Mouse (Mus musculus) neural tube, embryonic 11.5 days (tissue): ENCODE data around the gene Scd4. TPM values are rescaled to one million over a fixed set of nuclear protein-coding genes. Genes with fewer than 3 reads are reported as not detected.

Experiments
- ATAC-seq: fragments of 200-750 bp; cut with Nextera tagmentation; 2 replicates; pipeline ENCODE4 v1.8.0; 2017; ENCODE audit warnings: moderate number of reproducible peaks, mild to moderate bottlenecking, moderate TSS enrichment, moderate library complexity; ENCODE audit not compliant: insufficient read depth, low FRiP score, low TSS enrichment
- DNase-seq: peaks from one replicate; pipeline ENCODE4 v3.0.0-alpha.2; 2015; ENCODE audit warnings: low spot score
- H3K27ac ChIP-seq: fragments of 300-500 bp; sonication (generic); 2 replicates; pipeline ENCODE4 v1.5.1; 2014; ENCODE audit warnings: low read depth, mild to moderate bottlenecking, low read length
- H3K27me3 ChIP-seq: fragments of 300-500 bp; sonication (generic); 2 replicates; pipeline ENCODE4 v1.6.1; 2014; ENCODE audit warnings: mild to moderate bottlenecking, low read length, mixed read lengths; ENCODE audit not compliant: control insufficient read depth, insufficient read depth
- H3K36me3 ChIP-seq: fragments of 300-500 bp; sonication (generic); 2 replicates; pipeline ENCODE4 v1.6.1; 2014; ENCODE audit warnings: mild to moderate bottlenecking, low read length, moderate library complexity, mixed read lengths; ENCODE audit not compliant: control insufficient read depth, insufficient read depth
- H3K4me1 ChIP-seq: fragments of 300-500 bp; sonication (generic); 2 replicates; pipeline ENCODE4 v1.6.1; 2014; ENCODE audit warnings: low read length, mixed read lengths; ENCODE audit not compliant: control insufficient read depth, insufficient read depth
- H3K4me2 ChIP-seq: fragments of 300-500 bp; sonication (generic); 2 replicates; pipeline ENCODE4 v1.6.1; 2014; ENCODE audit warnings: low read depth, mild to moderate bottlenecking, moderate library complexity
- H3K4me3 ChIP-seq: fragments of 300-500 bp; sonication (generic); 2 replicates; pipeline ENCODE4 v1.5.1; 2014; ENCODE audit warnings: low read depth, low read length
- H3K9ac ChIP-seq: fragments of 300-500 bp; sonication (generic); 2 replicates; pipeline ENCODE4 v1.6.1; 2014; ENCODE audit warnings: mild to moderate bottlenecking, low read length
- H3K9me3 ChIP-seq: fragments of 300-500 bp; sonication (generic); 2 replicates; pipeline ENCODE4 v1.6.1; 2016; ENCODE audit warnings: low read length; ENCODE audit not compliant: control insufficient read depth
- WGBS: fragments of 180-500 bp; shearing (Covaris S2); extraction: QIAGEN DNeasy Blood & Tissue Kit; methylation state at CpG from one replicate; pipeline ENCODE4 v1.1.7; 2014; 5-methylcytosine and 5-hydroxymethylcytosine counted together
- polyA plus RNA-seq: library from polyadenylated mRNA; unstranded; fragments of >200 nt; fragmentation: Nextera tagmentation; extraction: Ambion mirVana; gene quantifications from 2 replicates; pipeline ENCODE4 v1.2.1, GENCODE M21; 2014

Gene Scd4
- polyA plus RNA-seq, 1 experiment from 2014 or later = not detected

GRCm38 (mm10) chr19:44310814-44311213, 22.1 kb upstream of the Scd4 start:
- peak overlapping the region; percentile 65; the same call in 1 of the 2 replicates for H3K27ac ChIP-seq
- ATAC-seq = no peak
- no peak overlapping the region for H3K4me2 ChIP-seq
- no peaks in the 10 kb centered on the region for H3K27me3 ChIP-seq
- peaks cover 7% of the 10 kb centered on the region for H3K36me3 ChIP-seq
- H3K4me1 ChIP-seq = peaks cover 10% of the 10 kb centered on the region; the same call in 1 of the 2 replicates
- no peak overlapping the region for H3K9ac ChIP-seq
- 40% methylated on average over 5 of the region's 5 CpGs for WGBS
- no peak for DNase-seq
- H3K9me3 ChIP-seq = no peaks in the 10 kb centered on the region
- H3K4me3 ChIP-seq = no peak overlapping the region

GRCm38 (mm10) chr19:44311306-44312006, 21.4 kb upstream of the Scd4 start:
- no peak overlapping the region for H3K9ac ChIP-seq
- H3K4me2 ChIP-seq = peak overlapping the region; percentile 2; the same call in 1 of the 2 replicates
- 43% methylated on average over 8 of the region's 8 CpGs for WGBS
- H3K36me3 ChIP-seq = peaks cover 3% of the 10 kb centered on the region
- no peaks in the 10 kb centered on the region for H3K27me3 ChIP-seq
- peaks cover 10% of the 10 kb centered on the region; the same call in 1 of the 2 replicates for H3K4me1 ChIP-seq
- ATAC-seq (peak; percentile 54), DNase-seq (no peak)
- H3K9me3 ChIP-seq = no peaks in the 10 kb centered on the region
- no peak overlapping the region for H3K4me3 ChIP-seq
- H3K27ac ChIP-seq = peak overlapping the region; percentile 65

GRCm38 (mm10) chr19:44312007-44312360, 20.9 kb upstream of the Scd4 start:
- Histone ChIP-seq H3K27ac (peak overlapping the region; percentile 65; the same call in 1 of the 2 replicates), H3K36me3 (0 out of 2 replicates have a peak, but pooled peaks cover 2% of the 10 kb centered on the region), H3K9ac (no peak overlapping the region), H3K27me3 (no peaks in the 10 kb centered on the region), H3K4me2 (no peak overlapping the region), H3K9me3 (no peaks in the 10 kb centered on the region), H3K4me3 (no peak overlapping the region), H3K4me1 (peaks cover 10% of the 10 kb centered on the region; the same call in 1 of the 2 replicates)
- peak; percentile 56 for DNase-seq
- 0 out of 2 replicates have a peak, but pooled peaks have one; percentile 13 for ATAC-seq
- 22% methylated on average over 4 of the region's 4 CpGs for WGBS

GRCm38 (mm10) chr19:44313066-44313465, 19.8 kb upstream of the Scd4 start:
- Histone ChIP-seq H3K4me1 (peaks cover 10% of the 10 kb centered on the region; the same call in 1 of the 2 replicates), H3K4me3 (no peak overlapping the region), H3K4me2 (no peak overlapping the region), H3K9me3 (no peaks in the 10 kb centered on the region), H3K27me3 (no peaks in the 10 kb centered on the region), H3K9ac (no peak overlapping the region), H3K27ac (no peak overlapping the region), H3K36me3 (no peaks in the 10 kb centered on the region)
- 80% methylated on average over 3 of the region's 3 CpGs for WGBS
- DNase-seq (no peak), ATAC-seq (no peak)

GRCm38 (mm10) chr19:44314327-44314759, 18.5 kb upstream of the Scd4 start:
- Histone ChIP-seq H3K9me3 (peaks cover 3% of the 10 kb centered on the region; the same call in 1 of the 2 replicates), H3K4me1 (peaks cover 10% of the 10 kb centered on the region; the same call in 1 of the 2 replicates), H3K4me2 (peak overlapping the region; percentile 74), H3K9ac (peak overlapping the region; percentile 46), H3K4me3 (peak overlapping the region; percentile 48), H3K36me3 (no peaks in the 10 kb centered on the region), H3K27me3 (no peaks in the 10 kb centered on the region), H3K27ac (0 out of 2 replicates have a peak overlapping the region, but pooled peaks have one; percentile 56)
- ATAC-seq (peak; percentile 78; the same call in 1 of the 2 replicates), DNase-seq (peak; percentile 79)
- 1% methylated on average over 18 of the region's 18 CpGs for WGBS

GRCm38 (mm10) chr19:44314871-44315414, 17.9 kb upstream of the Scd4 start:
- H3K36me3 ChIP-seq = no peaks in the 10 kb centered on the region
- H3K9ac ChIP-seq = peak overlapping the region; percentile 46
- H3K4me2 ChIP-seq = peak overlapping the region; percentile 74
- H3K4me3 ChIP-seq = peak overlapping the region; percentile 48
- ATAC-seq = no peak
- H3K9me3 ChIP-seq = peaks cover 3% of the 10 kb centered on the region; the same call in 1 of the 2 replicates
- 1% methylated on average over 11 of the region's 11 CpGs for WGBS
- DNase-seq = peak; percentile 48
- H3K27ac ChIP-seq = no peak overlapping the region
- H3K4me1 ChIP-seq = peaks cover 10% of the 10 kb centered on the region; the same call in 1 of the 2 replicates
- H3K27me3 ChIP-seq = no peaks in the 10 kb centered on the region

- Histone ChIP-seq H3K27me3 (no peaks in the 10 kb centered on the region), H3K4me3 (no peak overlapping the region), H3K4me1 (peaks cover 6% of the 10 kb centered on the region; the same call in 1 of the 2 replicates), H3K4me2 (no peak overlapping the region), H3K9me3 (peaks cover 3% of the 10 kb centered on the region; the same call in 1 of the 2 replicates), H3K9ac (no peak overlapping the region), H3K36me3 (no peaks in the 10 kb centered on the region), H3K27ac (no peak overlapping the region)
- DNase-seq (no peak), ATAC-seq (no peak)
- WGBS = 55% methylated on average over 5 of the region's 5 CpGs
Measured at GRCm38 (mm10) chr19:44316752-44317315, 16.1 kb upstream of the Scd4 start.

- Histone ChIP-seq H3K4me1 (0 out of 2 replicates have a peak, but pooled peaks cover 3% of the 10 kb centered on the region), H3K4me3 (no peak overlapping the region), H3K9ac (no peak overlapping the region), H3K27ac (no peak overlapping the region), H3K27me3 (no peaks in the 10 kb centered on the region), H3K36me3 (no peaks in the 10 kb centered on the region), H3K9me3 (peaks cover 3% of the 10 kb centered on the region; the same call in 1 of the 2 replicates), H3K4me2 (no peak overlapping the region)
- DNase-seq (no peak), ATAC-seq (no peak)
- 81% methylated on average over 5 of the region's 5 CpGs for WGBS
Measured at GRCm38 (mm10) chr19:44317391-44317790, 15.5 kb upstream of the Scd4 start.
